Mouse (Mus musculus): ENCODE measurements around the gene Chp2. TPM values are rescaled to one million over a fixed set of nuclear protein-coding genes. Genes with fewer than 3 reads are reported as not detected.
A peak's percentile ranks its signal among the peaks of the same experiment; 100 is the strongest.

Chp2 gene
- polyA plus RNA-seq, 1 experiment: 2.7 TPM

DNA sequence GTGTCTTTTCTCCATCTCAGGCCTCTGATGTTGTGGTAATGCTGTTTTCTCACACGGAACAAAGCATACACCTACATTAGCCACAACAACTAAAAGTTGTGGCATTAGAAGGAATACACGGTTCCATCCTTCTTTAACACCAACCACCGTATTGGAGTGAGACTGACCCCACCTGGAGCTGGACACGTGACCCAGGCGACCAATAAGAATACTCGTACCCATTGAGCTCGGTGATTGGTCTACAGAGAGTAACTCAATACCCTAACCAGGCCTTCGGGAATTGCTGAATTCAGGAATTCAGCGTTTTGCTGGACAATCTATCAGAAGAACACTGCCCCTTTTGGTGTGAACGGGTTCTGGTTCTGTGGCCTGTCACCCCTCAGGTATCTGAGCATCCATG lies 28.2 kb upstream of the Chp2 start:
- WGBS: 86% methylated on average over 10 of the region's 10 CpGs

DNA sequence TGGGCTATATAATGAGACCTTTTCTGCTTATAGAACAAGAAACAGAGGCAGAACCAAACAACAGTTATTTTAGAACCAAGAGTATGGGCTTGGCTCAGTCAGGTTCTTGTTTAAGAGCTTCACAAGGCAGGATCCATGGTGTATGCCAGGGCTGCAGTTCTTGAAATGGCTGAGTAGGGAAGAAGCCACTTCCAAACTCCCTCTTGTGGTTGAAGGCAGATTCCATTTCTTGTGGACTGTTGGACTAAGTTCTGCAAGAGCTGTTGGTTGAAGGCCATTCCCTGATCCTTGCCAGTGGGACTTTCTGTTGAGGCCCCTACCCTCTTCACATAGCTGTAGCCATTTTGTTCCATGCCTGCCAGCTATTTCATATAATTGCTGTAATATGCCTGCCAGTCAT lies 25.4 kb upstream of the Chp2 start:
- no peaks in the 10 kb centered on the region for H3K4me1 ChIP-seq (ENCODE audit: control insufficient read depth, insufficient read depth, insufficient read length)
- DNase-seq (ENCODE audit: low read depth in 1 of 2, low spot score in 2 of 2): no peak
- H3K27ac ChIP-seq (ENCODE audit: insufficient read depth, low read length): no peak overlapping the region
- no peaks in the 10 kb centered on the region for H3K36me3 ChIP-seq (ENCODE audit: control insufficient read depth, insufficient read depth, low read length)
- no peak overlapping the region for H3K4me3 ChIP-seq (ENCODE audit: extremely low read depth, insufficient read depth, insufficient read length)
- no peak for TF ChIP-seq CTCF (IDR thresholded peaks at IDR 0.05; ENCODE audit: extremely low read depth, insufficient read depth, insufficient read length, insufficient replicate concordance)
- TF ChIP-seq POLR2A (IDR thresholded peaks at IDR 0.05; ENCODE audit: low read depth, low read length): no peak
- no peaks in the 10 kb centered on the region for H3K27me3 ChIP-seq (ENCODE audit: control insufficient read depth, insufficient read depth, low read length)

More for the DNA sequence above, 28.2 kb upstream of the Chp2 start:
- H3K4me3 ChIP-seq (ENCODE audit: extremely low read depth, insufficient read depth, insufficient read length): no peak overlapping the region
- H3K27me3 ChIP-seq (ENCODE audit: control insufficient read depth, insufficient read depth, low read length): no peaks in the 10 kb centered on the region
- TF ChIP-seq CTCF (IDR thresholded peaks at IDR 0.05; ENCODE audit: extremely low read depth, insufficient read depth, insufficient read length, insufficient replicate concordance) (no peak), POLR2A (IDR thresholded peaks at IDR 0.05; ENCODE audit: low read depth, low read length) (no peak)
- H3K27ac ChIP-seq (ENCODE audit: insufficient read depth, low read length): no peak overlapping the region
- no peaks in the 10 kb centered on the region for H3K36me3 ChIP-seq (ENCODE audit: control insufficient read depth, insufficient read depth, low read length)
- H3K4me1 ChIP-seq (ENCODE audit: control insufficient read depth, insufficient read depth, insufficient read length): no peaks in the 10 kb centered on the region
- DNase-seq (ENCODE audit: low read depth in 1 of 2, low spot score in 2 of 2): no peak

DNA sequence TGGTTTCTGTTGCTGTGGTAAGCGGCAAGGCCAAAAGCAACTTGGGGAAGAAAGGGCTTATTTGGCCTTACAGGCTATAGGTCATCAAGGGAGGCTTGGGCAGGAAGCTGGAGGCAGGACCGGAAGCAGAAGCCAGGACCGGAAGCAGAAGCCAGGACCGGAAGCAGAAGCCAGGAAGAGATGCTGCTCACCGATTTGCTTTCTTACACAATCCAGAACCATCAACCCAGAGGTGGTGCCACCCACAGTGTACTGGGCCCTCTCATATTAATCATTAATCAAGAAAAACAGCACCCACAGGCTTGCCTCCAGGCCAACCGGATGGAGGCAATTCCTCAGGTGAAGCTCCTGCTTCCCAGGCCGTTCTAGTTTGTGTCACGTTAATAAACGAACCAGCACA lies 22.5 kb upstream of the Chp2 start:
- Histone ChIP-seq H3K27me3 (ENCODE audit: control insufficient read depth, insufficient read depth, low read length) (no peaks in the 10 kb centered on the region), H3K4me1 (ENCODE audit: control insufficient read depth, insufficient read depth, insufficient read length) (no peaks in the 10 kb centered on the region), H3K36me3 (ENCODE audit: control insufficient read depth, insufficient read depth, low read length) (no peaks in the 10 kb centered on the region), H3K27ac (ENCODE audit: insufficient read depth, low read length) (no peak overlapping the region), H3K4me3 (ENCODE audit: extremely low read depth, insufficient read depth, insufficient read length) (no peak overlapping the region)
- no peak for DNase-seq (ENCODE audit: low read depth in 1 of 2, low spot score in 2 of 2)
- TF ChIP-seq POLR2A (IDR thresholded peaks at IDR 0.05; ENCODE audit: low read depth, low read length) (no peak), CTCF (IDR thresholded peaks at IDR 0.05; ENCODE audit: extremely low read depth, insufficient read depth, insufficient read length, insufficient replicate concordance) (no peak)
- 67% methylated on average over 9 of the region's 9 CpGs for WGBS

DNA sequence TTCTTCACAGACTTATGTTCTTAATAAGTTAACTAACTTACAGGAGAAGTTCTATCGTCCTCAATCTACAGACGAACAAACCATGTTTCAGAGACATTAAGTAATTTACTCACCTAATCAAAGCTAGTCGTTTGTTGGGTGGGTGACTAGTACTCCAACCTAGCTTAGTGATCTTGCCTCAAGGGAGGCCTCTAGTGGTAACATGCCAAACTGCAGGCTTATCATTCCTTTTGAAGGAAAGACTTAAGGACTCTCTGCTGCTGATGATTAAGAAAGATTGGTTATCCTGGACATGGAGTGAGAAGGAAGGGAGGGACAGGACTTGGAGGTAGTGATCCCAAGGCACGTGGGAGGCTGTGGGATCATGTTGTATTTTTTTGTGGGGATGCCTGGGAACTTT lies 22.0 kb upstream of the Chp2 start:
- TF ChIP-seq CTCF (IDR thresholded peaks at IDR 0.05; ENCODE audit: extremely low read depth, insufficient read depth, insufficient read length, insufficient replicate concordance): peak; percentile 21; the same call in 1 of the 2 replicates
- TF ChIP-seq POLR2A (IDR thresholded peaks at IDR 0.05; ENCODE audit: low read depth, low read length): no peak
- Histone ChIP-seq H3K27me3 (ENCODE audit: control insufficient read depth, insufficient read depth, low read length) (no peaks in the 10 kb centered on the region), H3K36me3 (ENCODE audit: control insufficient read depth, insufficient read depth, low read length) (no peaks in the 10 kb centered on the region), H3K4me3 (ENCODE audit: extremely low read depth, insufficient read depth, insufficient read length) (no peak overlapping the region), H3K27ac (ENCODE audit: insufficient read depth, low read length) (no peak overlapping the region), H3K4me1 (ENCODE audit: control insufficient read depth, insufficient read depth, insufficient read length) (no peaks in the 10 kb centered on the region)
- 35% methylated on average over 4 of the region's 4 CpGs for WGBS
- DNase-seq (ENCODE audit: low read depth in 1 of 2, low spot score in 2 of 2): peak; percentile 36 to 38

DNA sequence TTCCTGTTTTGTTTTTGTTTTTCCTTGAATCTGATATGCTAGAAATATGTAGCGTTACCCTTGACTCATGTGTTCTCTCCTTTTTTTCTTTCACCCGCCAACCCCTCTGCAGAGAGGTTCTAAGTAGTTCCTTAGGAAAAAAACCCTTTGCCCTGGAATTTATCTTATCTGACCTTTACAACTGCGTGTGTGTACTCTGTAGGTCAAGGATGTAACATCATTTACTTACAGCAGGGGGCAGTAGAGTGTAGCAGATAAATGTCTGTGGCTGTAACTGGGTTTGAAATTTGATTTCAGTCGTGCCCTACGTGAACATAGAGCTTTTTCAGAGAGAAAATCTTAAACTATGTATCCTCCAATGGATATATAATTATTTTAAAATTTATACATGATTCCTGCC lies 20.0 kb upstream of the Chp2 start:
- H3K4me1 ChIP-seq (ENCODE audit: control insufficient read depth, insufficient read depth, insufficient read length): no peaks in the 10 kb centered on the region
- TF ChIP-seq POLR2A (IDR thresholded peaks at IDR 0.05; ENCODE audit: low read depth, low read length) (no peak), CTCF (IDR thresholded peaks at IDR 0.05; ENCODE audit: extremely low read depth, insufficient read depth, insufficient read length, insufficient replicate concordance) (no peak; the same call in 1 of the 2 replicates)
- no peaks in the 10 kb centered on the region for H3K27me3 ChIP-seq (ENCODE audit: control insufficient read depth, insufficient read depth, low read length)
- 30% methylated on average over 5 of the region's 5 CpGs for WGBS
- H3K4me3 ChIP-seq (ENCODE audit: extremely low read depth, insufficient read depth, insufficient read length): no peak overlapping the region
- no peaks in the 10 kb centered on the region for H3K36me3 ChIP-seq (ENCODE audit: control insufficient read depth, insufficient read depth, low read length)
- H3K27ac ChIP-seq (ENCODE audit: insufficient read depth, low read length): no peak overlapping the region
- DNase-seq (ENCODE audit: low read depth in 1 of 2, low spot score in 2 of 2): peak in 1 of 2 experiments; percentile 3

DNA sequence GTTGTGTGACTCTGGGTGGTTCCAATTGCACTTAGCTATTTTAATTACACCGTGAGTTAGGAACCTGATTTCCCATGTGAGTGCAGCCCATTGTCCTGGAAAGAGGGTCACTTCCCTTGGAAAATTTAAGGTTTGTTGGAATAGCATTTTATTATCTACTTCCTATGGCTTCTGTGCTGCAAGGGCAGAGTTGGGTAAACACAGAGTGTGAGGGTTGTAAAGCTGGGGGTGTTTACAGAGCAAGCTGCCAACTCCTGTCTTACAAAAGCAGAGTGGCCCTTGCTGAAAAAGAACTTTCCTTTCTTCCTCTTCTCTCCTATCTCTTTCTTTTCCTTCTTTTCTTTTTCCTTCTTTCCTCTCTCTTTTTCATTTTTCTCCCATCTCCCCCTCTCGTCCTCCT lies 15.4 kb upstream of the Chp2 start:
- Histone ChIP-seq H3K27me3 (ENCODE audit: control insufficient read depth, insufficient read depth, low read length) (no peaks in the 10 kb centered on the region), H3K36me3 (ENCODE audit: control insufficient read depth, insufficient read depth, low read length) (no peaks in the 10 kb centered on the region), H3K4me3 (ENCODE audit: extremely low read depth, insufficient read depth, insufficient read length) (no peak overlapping the region), H3K27ac (ENCODE audit: insufficient read depth, low read length) (no peak overlapping the region), H3K4me1 (ENCODE audit: control insufficient read depth, insufficient read depth, insufficient read length) (no peaks in the 10 kb centered on the region)
- 55% methylated on average over 2 of the region's 2 CpGs for WGBS
- TF ChIP-seq CTCF (IDR thresholded peaks at IDR 0.05; ENCODE audit: extremely low read depth, insufficient read depth, insufficient read length, insufficient replicate concordance) (no peak), POLR2A (IDR thresholded peaks at IDR 0.05; ENCODE audit: low read depth, low read length) (no peak)
- DNase-seq (ENCODE audit: low read depth in 1 of 2, low spot score in 2 of 2): no peak

DNA sequence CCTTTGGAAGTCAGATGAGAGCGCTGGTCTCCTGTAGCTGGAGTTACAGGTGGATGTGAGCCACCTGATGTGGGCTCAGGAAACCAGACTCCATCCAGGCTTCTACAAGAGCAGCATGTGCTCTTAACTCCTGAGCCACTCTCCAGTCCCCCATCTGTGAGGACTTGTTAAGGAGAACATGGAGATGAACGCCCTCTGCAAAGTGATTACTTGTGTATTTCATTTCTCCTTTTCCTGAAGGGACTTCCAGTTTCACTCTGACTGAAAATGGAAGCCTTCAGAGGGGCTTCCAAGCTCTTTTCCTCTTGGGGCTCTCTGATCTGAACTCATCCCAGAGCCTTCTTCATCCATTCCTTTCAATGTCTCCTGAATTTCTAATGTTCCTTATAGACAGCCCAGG lies 13.2 kb upstream of the Chp2 start:
- DNase-seq (ENCODE audit: low read depth in 1 of 2, low spot score in 2 of 2): no peak
- Histone ChIP-seq H3K27me3 (ENCODE audit: control insufficient read depth, insufficient read depth, low read length) (no peaks in the 10 kb centered on the region), H3K4me1 (ENCODE audit: control insufficient read depth, insufficient read depth, insufficient read length) (no peaks in the 10 kb centered on the region), H3K4me3 (ENCODE audit: extremely low read depth, insufficient read depth, insufficient read length) (no peak overlapping the region), H3K27ac (ENCODE audit: insufficient read depth, low read length) (no peak overlapping the region), H3K36me3 (ENCODE audit: control insufficient read depth, insufficient read depth, low read length) (no peaks in the 10 kb centered on the region)
- TF ChIP-seq CTCF (IDR thresholded peaks at IDR 0.05; ENCODE audit: extremely low read depth, insufficient read depth, insufficient read length, insufficient replicate concordance): no peak
- no peak for TF ChIP-seq POLR2A (IDR thresholded peaks at IDR 0.05; ENCODE audit: low read depth, low read length)
- WGBS: 74% methylated on average over 2 of the region's 2 CpGs
